Mouse (Mus musculus) cerebellum, postnatal 10 days (tissue): ENCODE results near the gene Gm3542.
"Not testable (repeated sequence)": the region's sequence is repeated elsewhere in the genome, so short reads cannot be mapped to it uniquely, and the experiment has no call there.

Experiments
- DNase-seq, 2 experiments: peaks; one replicate each; pipeline ENCODE4 v3.0.0; 2021; ENCODE audit warnings: mixed read lengths in 2 of 2

The Gm3542 gene

GRCm38 (mm10) chr14:5334828-5335227 is at the start of gene Gm3542:
Gene Gm3542, minus strand, starts transcription at chr14:5334928.
- DNase-seq, result not testable (repeated sequence)
